Mouse (Mus musculus) liver, embryonic 14.5 days (tissue): ENCODE data around the gene Mapkapk2.

Source experiments
- CTCF ChIP-seq: IDR thresholded peaks from 2 replicates; pipeline ENCODE4 v1.5.1; 2016; ENCODE audit warnings: antibody characterized with exemption, low read depth, control low read depth
- EP300 ChIP-seq: IDR thresholded peaks from 2 replicates; pipeline ENCODE4 v1.6.1; 2016; ENCODE audit warnings: antibody characterized with exemption, low read depth

GRCm38 (mm10) chr1:131013926-131014325 lies 83.7 kb downstream of the Mapkapk2 start:
- no peak for TF ChIP-seq CTCF
- TF ChIP-seq EP300: no peak
